Mouse (Mus musculus) B cell, adult 67 days (primary cell): ENCODE results near the gene Akip1. TPM values are rescaled to one million over a fixed set of nuclear protein-coding genes. Genes with fewer than 3 reads are reported as not detected.

Source experiments
- total RNA-seq, 2 experiments: library from RNA; stranded (reverse); gene quantifications; 4 replicates each; pipeline ENCODE4 v1.2.4; 2023

Gene Akip1
- total RNA-seq = 10 to 100 TPM; 11.1 to 14.6 TPM

DNA sequence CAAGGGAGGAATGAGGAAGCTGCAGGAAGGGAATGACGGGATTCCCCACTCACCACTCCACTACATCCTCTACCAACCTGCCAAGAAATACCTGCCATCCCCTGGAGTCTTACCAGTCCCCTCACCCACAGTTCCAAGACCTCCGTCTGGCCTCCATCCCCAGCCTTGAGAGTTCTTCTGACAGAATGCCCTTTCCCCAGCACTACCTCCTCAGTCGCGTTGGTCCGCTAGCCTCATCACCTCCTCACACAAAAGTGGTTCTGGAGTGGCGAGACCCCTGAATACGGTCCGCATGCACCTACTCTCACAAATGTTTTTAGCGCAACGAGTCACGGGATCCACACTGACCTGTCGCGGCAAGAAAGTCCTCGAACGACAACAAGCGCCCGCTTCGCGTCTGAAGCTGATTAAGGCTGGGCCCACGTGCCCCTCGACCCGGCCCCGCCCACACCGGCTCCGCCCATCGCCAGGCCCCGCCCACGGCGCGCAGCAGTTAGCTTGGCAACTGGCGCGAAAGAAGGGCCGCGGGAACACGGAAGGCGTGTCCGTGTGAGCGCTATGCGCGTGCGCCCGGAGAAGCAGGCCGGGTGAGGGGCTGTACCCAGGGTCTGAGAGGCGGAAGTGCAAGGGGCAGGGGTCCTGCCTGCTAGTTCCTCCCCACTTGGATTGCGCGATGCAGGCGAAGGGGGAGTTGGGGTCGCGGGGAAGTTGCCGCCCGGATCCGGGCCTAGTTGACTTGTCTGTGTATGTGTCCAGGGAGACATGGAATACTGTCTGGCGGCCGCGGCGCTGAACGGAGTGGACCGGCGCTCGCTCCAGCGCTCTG is at the start of gene Akip1, which contains the start of gene St5:
Gene Akip1, plus strand, starts transcription at position 501 of the 826 bp plus-strand sequence.
Gene St5, minus strand, starts transcription at position 416 of the 826 bp plus-strand sequence.

DNA sequence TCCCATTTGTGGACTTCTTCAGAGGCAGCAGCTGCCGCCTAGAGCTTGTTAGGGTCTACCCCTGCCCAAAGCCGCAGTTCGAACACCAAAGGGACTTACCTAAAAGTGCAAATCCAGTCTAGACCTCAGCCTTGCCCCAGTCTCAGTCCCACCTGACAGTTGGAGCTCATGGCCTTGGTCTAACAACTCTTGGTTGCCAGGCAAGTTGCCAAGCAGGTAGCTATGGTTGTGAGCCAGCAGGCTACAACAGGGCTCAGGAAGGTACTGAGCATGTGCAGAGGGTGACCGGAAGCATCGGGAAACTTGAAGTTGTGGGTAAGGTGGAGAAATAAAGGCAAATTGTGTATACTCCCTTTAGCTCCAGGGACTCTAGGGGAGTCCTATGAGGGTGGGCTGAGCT is 20.2 kb downstream of the Akip1 start, which contains the start of gene BC051019:
Gene BC051019, minus strand, starts transcription at position 154 of the 400 bp plus-strand sequence.

DNA sequence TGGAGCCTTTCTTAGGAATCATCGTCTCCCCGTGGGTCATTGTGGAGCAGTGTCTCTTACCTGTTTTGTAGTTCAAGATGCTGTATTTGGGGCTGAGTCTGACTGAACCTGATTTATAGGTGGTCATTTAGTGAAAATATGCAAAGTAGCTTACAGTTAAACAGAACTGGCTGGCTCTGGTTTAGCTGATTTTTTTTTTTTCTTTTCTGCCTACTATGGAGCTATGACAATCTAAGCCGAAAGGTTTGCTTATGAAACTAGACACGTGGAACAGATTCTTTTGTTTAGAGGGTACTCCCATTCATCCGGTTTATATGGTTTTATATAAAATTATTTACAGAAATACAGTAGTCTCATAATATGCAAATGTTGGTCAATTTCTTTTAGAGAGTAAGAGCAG is 28.1 kb downstream of the Akip1 start, which contains the start of gene Ascl3:
Gene Ascl3, minus strand, starts transcription at position 101 of the 400 bp plus-strand sequence.

DNA sequence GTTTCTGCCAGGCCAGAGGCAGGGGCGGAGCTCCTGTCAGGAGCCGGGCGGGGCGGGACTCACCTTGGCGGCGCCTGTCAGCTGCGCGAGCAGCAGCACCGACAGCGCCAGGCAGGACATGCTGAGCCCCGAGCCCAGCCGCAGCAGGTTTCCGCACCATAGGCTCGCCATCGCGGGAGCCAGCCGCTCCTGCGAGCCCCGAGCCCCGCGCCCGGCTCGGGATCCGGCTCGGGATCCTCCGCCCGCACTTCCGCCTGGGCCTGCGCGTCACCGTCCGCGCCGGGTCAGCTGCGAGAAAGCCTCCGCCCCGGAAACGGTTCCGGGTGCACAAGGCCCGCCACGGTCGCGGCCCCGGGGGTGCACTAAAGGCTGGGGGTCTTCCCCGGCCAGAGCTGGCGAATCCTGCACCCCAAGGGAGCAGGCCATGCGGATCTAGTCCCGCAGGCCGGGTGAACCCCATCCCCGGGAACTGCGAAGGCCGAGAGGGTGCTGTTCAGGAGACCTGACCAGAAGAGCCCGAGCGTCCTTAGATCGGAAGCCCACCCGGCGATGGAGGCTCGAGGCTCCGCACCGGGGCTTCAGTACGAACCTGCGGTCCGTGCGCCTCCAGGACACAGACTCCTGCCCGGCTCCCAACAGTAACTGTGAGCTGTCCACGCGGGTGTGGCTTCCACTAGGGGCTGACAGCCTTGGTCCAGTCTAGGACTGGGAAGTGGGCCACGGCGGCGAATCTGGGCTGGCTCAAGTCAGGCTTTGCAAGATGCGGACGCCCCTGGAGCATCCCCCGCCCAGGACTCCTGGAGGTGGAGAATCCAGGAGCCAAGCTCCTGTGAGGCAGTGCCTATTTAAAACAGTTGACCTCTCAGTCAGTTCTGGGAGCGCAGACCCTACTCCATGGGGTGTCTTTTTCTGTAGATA is 48.8 kb downstream of the Akip1 start, which contains the start of gene Tmem9b:
Gene Tmem9b, minus strand, starts transcription at position 868 of the 918 bp plus-strand sequence.

Other genes starting within 250 kb of the Akip1 start
- gene Trim66, start 195.6 kb upstream of the Akip1 start, total RNA-seq = under 1 TPM; 0.36 to 0.46 TPM
- 100 to 1,000 TPM; 513 to 551 TPM for gene Rpl27a, start 184.5 kb upstream of the Akip1 start, total RNA-seq
- gene St5, start 85 bp upstream of the Akip1 start, total RNA-seq = under 1 TPM in 1 of 2 experiments, not detected in 1; 0.12 TPM
- not detected for gene BC051019, start 20.2 kb downstream of the Akip1 start, total RNA-seq
- not detected for gene Ascl3, start 28.0 kb downstream of the Akip1 start, total RNA-seq
- gene Tmem9b, start 49.2 kb downstream of the Akip1 start, total RNA-seq = 10 to 100 TPM; 27.8 to 28.2 TPM
- gene Nrip3, start 78.3 kb downstream of the Akip1 start, total RNA-seq = not detected
- gene Scube2, start 162.0 kb downstream of the Akip1 start, total RNA-seq = not detected